Mouse (Mus musculus): ENCODE measurements at regions not wholly inside any gene's neighbourhood (a gene's known extent, or its start where the extent isn't known, plus 50 kb on each side); places are given as distances from the start of the nearest gene placed in this dataset.

- ATAC-seq (ENCODE audit: insufficient number of reproducible peaks, insufficient read depth, low FRiP score, low TSS enrichment, low read depth): no peak
- no peaks in the 10 kb centered on the region for H3K27me3 ChIP-seq
- H3K9me3 ChIP-seq: peaks cover 10% of the 10 kb centered on the region
- no peak overlapping the region for H3K27ac ChIP-seq
- no peak overlapping the region for H3K9ac ChIP-seq (replicated peaks)
- WGBS: 91% methylated on average over 1 of the region's 1 CpGs
- no peaks in the 10 kb centered on the region for H3K36me3 ChIP-seq
- no peak overlapping the region for H3K4me3 ChIP-seq (replicated peaks)
- no peaks in the 10 kb centered on the region; the same call in 1 of the 2 replicates for H3K4me1 ChIP-seq (replicated peaks)
- H3K4me2 ChIP-seq: no peak overlapping the region
These were observed 111.6 kb downstream of the Nufip1 start for GRCm38 (mm10) chr14:76222320-76222626.

GRCm38 (mm10) chr14:76223036-76223650, 112.5 kb downstream of the Nufip1 start:
- Histone ChIP-seq H3K9ac (replicated peaks) (no peak overlapping the region), H3K4me3 (replicated peaks) (no peak overlapping the region), H3K27ac (no peak overlapping the region), H3K9me3 (peaks cover 6% of the 10 kb centered on the region; the same call in 1 of the 2 replicates), H3K4me1 (replicated peaks) (no peaks in the 10 kb centered on the region), H3K27me3 (no peaks in the 10 kb centered on the region), H3K36me3 (no peaks in the 10 kb centered on the region), H3K4me2 (no peak overlapping the region)
- no peak for ATAC-seq (ENCODE audit: insufficient number of reproducible peaks, insufficient read depth, low FRiP score, low TSS enrichment, low read depth)
- 76% methylated on average over 8 of the region's 8 CpGs for WGBS

GRCm38 (mm10) chr14:76223903-76224302, 113.2 kb downstream of the Nufip1 start:
- no peak for ATAC-seq (ENCODE audit: insufficient number of reproducible peaks, insufficient read depth, low FRiP score, low TSS enrichment, low read depth)
- no peaks in the 10 kb centered on the region for H3K4me1 ChIP-seq (replicated peaks)
- H3K27me3 ChIP-seq: no peaks in the 10 kb centered on the region
- H3K4me2 ChIP-seq: no peak overlapping the region
- H3K9ac ChIP-seq (replicated peaks): no peak overlapping the region
- WGBS: 92% methylated on average over 2 of the region's 2 CpGs
- H3K9me3 ChIP-seq: 0 out of 2 replicates have a peak, but pooled peaks cover under 1% of the 10 kb centered on the region
- H3K27ac ChIP-seq: no peak overlapping the region
- H3K4me3 ChIP-seq (replicated peaks): no peak overlapping the region
- no peaks in the 10 kb centered on the region for H3K36me3 ChIP-seq

GRCm38 (mm10) chr14:76225532-76225931, 114.8 kb downstream of the Nufip1 start:
- H3K9me3 ChIP-seq: no peaks in the 10 kb centered on the region
- no peaks in the 10 kb centered on the region for H3K4me1 ChIP-seq (replicated peaks)
- 84% methylated on average over 12 of the region's 12 CpGs for WGBS
- no peak overlapping the region for H3K4me3 ChIP-seq (replicated peaks)
- H3K9ac ChIP-seq (replicated peaks): no peak overlapping the region
- no peaks in the 10 kb centered on the region for H3K36me3 ChIP-seq
- no peak for ATAC-seq (ENCODE audit: insufficient number of reproducible peaks, insufficient read depth, low FRiP score, low TSS enrichment, low read depth)
- no peak overlapping the region for H3K4me2 ChIP-seq
- no peak overlapping the region for H3K27ac ChIP-seq
- H3K27me3 ChIP-seq: no peaks in the 10 kb centered on the region

GRCm38 (mm10) chr14:76226621-76227297, 116.1 kb downstream of the Nufip1 start:
- H3K27ac ChIP-seq: no peak overlapping the region
- no peak for ATAC-seq (ENCODE audit: insufficient number of reproducible peaks, insufficient read depth, low FRiP score, low TSS enrichment, low read depth)
- 78% methylated on average over 4 of the region's 4 CpGs for WGBS
- no peaks in the 10 kb centered on the region for H3K9me3 ChIP-seq
- no peak overlapping the region for H3K4me3 ChIP-seq (replicated peaks)
- no peaks in the 10 kb centered on the region for H3K36me3 ChIP-seq
- no peaks in the 10 kb centered on the region for H3K27me3 ChIP-seq
- no peaks in the 10 kb centered on the region for H3K4me1 ChIP-seq (replicated peaks)
- H3K4me2 ChIP-seq: no peak overlapping the region
- H3K9ac ChIP-seq (replicated peaks): no peak overlapping the region

GRCm38 (mm10) chr14:76228968-76229555, 118.4 kb downstream of the Nufip1 start:
- H3K9ac ChIP-seq (replicated peaks): no peak overlapping the region
- H3K4me2 ChIP-seq: no peak overlapping the region
- H3K4me1 ChIP-seq (replicated peaks): no peaks in the 10 kb centered on the region
- WGBS: 61% methylated on average over 9 of the region's 9 CpGs
- no peak for ATAC-seq (ENCODE audit: insufficient number of reproducible peaks, insufficient read depth, low FRiP score, low TSS enrichment, low read depth)
- H3K27me3 ChIP-seq: no peaks in the 10 kb centered on the region
- H3K4me3 ChIP-seq (replicated peaks): no peak overlapping the region
- H3K9me3 ChIP-seq: no peaks in the 10 kb centered on the region
- H3K36me3 ChIP-seq: no peaks in the 10 kb centered on the region
- H3K27ac ChIP-seq: no peak overlapping the region

GRCm38 (mm10) chr14:76239856-76240493, 129.3 kb downstream of the Nufip1 start:
- Histone ChIP-seq H3K9ac (replicated peaks) (no peak overlapping the region), H3K36me3 (no peaks in the 10 kb centered on the region), H3K9me3 (no peaks in the 10 kb centered on the region), H3K4me1 (replicated peaks) (peaks cover 13% of the 10 kb centered on the region), H3K27me3 (no peaks in the 10 kb centered on the region), H3K4me2 (no peak overlapping the region), H3K4me3 (replicated peaks) (no peak overlapping the region), H3K27ac (no peak overlapping the region)
- WGBS: 84% methylated on average over 14 of the region's 14 CpGs
- no peak for ATAC-seq (ENCODE audit: insufficient number of reproducible peaks, insufficient read depth, low FRiP score, low TSS enrichment, low read depth)

GRCm38 (mm10) chr14:76243581-76244337, 133.1 kb downstream of the Nufip1 start:
- no peak overlapping the region for H3K27ac ChIP-seq
- no peak overlapping the region; the same call in 1 of the 2 replicates for H3K9ac ChIP-seq (replicated peaks)
- no peaks in the 10 kb centered on the region for H3K36me3 ChIP-seq
- ATAC-seq (ENCODE audit: insufficient number of reproducible peaks, insufficient read depth, low FRiP score, low TSS enrichment, low read depth): no peak
- no peaks in the 10 kb centered on the region for H3K9me3 ChIP-seq
- no peak overlapping the region for H3K4me2 ChIP-seq
- H3K4me1 ChIP-seq (replicated peaks): peaks cover 13% of the 10 kb centered on the region
- 63% methylated on average over 14 of the region's 14 CpGs for WGBS
- H3K27me3 ChIP-seq: no peaks in the 10 kb centered on the region
- no peak overlapping the region for H3K4me3 ChIP-seq (replicated peaks)

- Histone ChIP-seq H3K36me3 (no peaks in the 10 kb centered on the region), H3K4me2 (no peak overlapping the region), H3K27me3 (no peaks in the 10 kb centered on the region), H3K4me3 (replicated peaks) (no peak overlapping the region), H3K9ac (replicated peaks) (no peak overlapping the region; the same call in 1 of the 2 replicates), H3K4me1 (replicated peaks) (peaks cover 13% of the 10 kb centered on the region), H3K27ac (no peak overlapping the region), H3K9me3 (no peaks in the 10 kb centered on the region)
- ATAC-seq (ENCODE audit: insufficient number of reproducible peaks, insufficient read depth, low FRiP score, low TSS enrichment, low read depth): no peak
- 54% methylated on average over 18 of the region's 18 CpGs for WGBS
These were observed 133.8 kb downstream of the Nufip1 start for GRCm38 (mm10) chr14:76244338-76245062.

GRCm38 (mm10) chr14:76245063-76245396, 134.3 kb downstream of the Nufip1 start:
- no peaks in the 10 kb centered on the region for H3K27me3 ChIP-seq
- ATAC-seq (ENCODE audit: insufficient number of reproducible peaks, insufficient read depth, low FRiP score, low TSS enrichment, low read depth): no peak
- H3K9me3 ChIP-seq: no peaks in the 10 kb centered on the region
- no peak overlapping the region for H3K4me2 ChIP-seq
- H3K27ac ChIP-seq: no peak overlapping the region
- H3K4me1 ChIP-seq (replicated peaks): peaks cover 13% of the 10 kb centered on the region
- H3K4me3 ChIP-seq (replicated peaks): no peak overlapping the region
- no peak overlapping the region for H3K9ac ChIP-seq (replicated peaks)
- no peaks in the 10 kb centered on the region for H3K36me3 ChIP-seq
- WGBS: 65% methylated on average over 4 of the region's 4 CpGs
